Mouse (Mus musculus) c-Kit-negative CD71-positive TER-119-positive erythroid progenitor cells, embryonic 14.5 days (primary cell): ENCODE results near the gene Xylt1.

Experiments
- DNase-seq: peaks from one replicate; pipeline ENCODE4 v3.0.0-alpha.2; 2013; ENCODE audit warnings: low read depth, low spot score

The Xylt1 gene

DNA sequence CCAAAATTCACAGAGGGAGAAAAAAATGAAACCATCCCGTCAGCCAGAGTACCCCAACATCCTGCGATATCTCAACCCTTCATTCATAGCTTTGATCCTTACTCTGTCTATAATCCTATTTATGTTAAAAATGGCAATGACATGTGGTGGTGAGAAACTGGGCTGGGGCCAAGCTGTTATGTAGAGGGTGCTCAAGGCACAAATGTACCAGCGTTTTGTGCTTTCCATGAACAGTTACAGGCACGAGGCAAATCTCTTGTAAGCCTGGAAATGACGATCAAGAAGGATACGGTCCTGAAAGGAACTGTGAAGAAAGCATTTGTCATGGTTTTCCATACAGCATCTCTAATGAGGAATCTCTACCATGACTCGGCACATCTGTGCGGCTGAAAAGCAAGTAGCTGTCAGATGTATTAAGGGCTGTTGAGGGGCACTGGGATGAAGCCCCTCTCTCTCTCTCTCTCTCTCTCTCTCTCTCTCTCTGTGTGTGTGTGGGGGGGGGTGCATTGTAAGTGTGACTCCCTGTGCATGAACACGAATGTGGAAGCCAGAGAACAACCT lies 183.2 kb downstream of the Xylt1 start:
- no peak for DNase-seq

DNA sequence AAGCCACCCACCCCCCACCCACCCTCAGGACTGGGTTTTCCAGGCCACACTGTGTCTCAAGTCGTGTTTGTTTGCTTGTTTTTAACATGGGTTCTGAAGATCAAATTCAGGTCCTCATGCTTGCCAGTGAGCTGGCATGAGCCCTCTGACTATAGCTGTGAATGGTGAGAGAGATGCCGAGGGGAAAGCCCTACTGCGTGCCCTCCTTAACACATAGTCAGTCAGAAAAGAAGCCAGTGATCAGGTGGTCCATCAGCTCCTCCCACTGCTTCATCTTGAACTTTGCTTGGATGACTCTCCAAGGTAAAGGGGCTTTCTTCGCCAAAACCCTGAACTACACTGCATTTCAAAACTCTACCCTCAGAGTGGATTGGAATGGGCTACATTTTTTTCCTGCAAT lies 183.8 kb downstream of the Xylt1 start:
- no peak for DNase-seq

DNA sequence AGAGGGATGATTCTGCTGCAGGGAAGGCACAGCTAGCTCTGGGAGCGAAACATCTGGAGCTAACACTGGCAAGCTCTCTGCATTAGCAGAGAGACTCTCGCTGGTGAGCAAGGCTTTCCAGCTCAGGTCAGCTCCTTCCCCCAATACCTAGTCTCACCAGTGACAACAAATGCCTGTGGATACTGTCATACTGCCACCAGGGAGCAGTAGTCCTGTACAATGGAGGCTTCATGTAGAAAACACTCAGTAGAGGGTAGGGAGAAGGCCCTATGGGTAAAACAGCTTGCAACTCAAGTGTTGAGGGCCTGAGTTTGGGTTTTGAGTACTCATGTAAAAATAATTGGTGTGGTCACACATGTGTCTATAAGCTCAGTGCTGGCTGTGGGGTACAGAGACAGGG lies 185.3 kb downstream of the Xylt1 start:
- DNase-seq: no peak

DNA sequence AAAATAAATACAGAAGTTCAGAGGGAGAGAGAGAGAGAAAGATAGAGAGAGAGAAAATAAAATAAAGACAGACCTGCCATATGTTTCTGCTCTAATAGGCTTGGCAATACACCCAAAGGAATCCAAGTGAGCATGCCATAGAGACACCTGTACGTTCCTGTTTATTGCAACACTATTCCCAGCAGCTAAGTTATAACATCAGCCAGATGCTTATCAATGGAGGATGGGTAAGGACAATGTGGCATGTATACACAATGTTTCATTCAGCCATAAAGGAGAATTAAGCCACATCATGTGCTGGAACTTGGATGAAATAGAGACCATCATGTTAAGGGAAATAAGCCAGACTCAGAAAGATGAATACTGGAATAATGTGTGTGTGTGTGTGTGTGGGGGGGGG lies 186.1 kb downstream of the Xylt1 start:
- DNase-seq: no peak

DNA sequence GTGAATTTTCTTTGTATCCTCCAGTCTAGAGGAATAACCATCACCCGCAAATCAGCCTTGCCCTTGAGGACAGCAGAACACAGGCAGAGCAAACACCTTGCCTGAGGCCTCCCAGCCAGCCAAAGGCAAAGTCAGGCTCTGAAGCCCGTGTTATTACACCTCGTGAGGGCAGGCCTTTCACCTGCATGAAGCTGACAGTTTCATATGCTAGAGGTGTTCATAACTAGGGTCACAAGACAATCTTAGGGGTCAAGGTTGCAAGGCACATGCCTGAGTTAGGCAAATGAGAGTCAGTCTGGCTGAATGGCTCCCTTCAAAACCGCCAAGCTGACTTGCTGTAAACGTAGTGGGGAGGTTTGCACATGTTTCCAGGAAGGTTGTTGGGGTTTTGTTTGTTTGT lies 186.5 kb downstream of the Xylt1 start:
- no peak for DNase-seq

DNA sequence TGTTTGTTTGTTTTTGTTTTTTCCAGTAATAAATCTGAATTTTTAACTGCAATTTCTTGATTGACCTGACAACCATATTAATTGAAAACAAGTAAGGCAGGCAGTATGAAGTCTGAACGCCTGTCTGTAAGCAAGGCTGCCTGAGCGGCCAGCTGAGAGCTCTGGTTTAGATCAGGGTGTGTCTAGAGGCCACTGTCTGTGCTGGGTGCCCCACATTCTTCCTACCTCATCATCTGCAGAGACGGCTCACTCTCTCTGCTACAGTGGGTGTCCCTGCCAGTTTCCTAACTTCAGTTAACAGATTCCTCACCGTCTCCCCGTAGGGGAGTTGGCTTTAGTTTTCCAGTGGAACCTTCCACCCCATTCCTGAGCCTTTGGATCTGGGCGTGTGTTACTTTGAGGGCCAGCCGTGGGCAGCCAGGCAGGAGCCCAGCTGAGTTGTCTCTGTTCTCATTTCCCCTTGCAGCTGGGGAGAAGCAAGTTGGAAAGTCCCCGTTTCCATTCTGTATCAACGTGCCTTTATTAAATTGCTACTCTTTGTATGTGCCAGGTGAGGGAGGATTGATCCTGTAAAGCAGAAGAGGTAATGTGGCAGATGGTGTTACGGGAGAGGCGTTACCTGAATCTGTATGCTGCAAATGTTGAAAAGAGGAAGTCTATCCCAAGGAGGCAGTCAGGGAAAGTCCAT lies 187.0 kb downstream of the Xylt1 start:
- no peak for DNase-seq

DNA sequence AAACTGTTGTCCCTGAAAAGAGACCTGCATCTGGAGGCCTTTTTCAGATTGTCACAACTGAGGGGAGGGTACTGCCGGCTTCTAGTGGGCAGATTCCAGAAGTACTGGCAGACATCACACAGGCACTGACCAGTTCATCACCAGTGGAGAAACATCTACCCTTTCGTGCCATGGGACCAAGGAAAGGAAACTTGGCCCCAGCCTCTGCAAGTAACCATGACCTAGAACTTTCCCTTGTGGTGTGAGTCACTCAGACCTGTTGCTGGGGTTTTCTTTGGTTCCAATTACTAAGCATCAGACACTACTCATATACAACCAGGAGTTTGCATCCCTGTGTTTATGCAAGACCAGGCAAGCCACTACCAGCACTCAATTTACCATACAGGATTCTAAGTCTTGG lies 190.4 kb downstream of the Xylt1 start:
- no peak for DNase-seq

DNA sequence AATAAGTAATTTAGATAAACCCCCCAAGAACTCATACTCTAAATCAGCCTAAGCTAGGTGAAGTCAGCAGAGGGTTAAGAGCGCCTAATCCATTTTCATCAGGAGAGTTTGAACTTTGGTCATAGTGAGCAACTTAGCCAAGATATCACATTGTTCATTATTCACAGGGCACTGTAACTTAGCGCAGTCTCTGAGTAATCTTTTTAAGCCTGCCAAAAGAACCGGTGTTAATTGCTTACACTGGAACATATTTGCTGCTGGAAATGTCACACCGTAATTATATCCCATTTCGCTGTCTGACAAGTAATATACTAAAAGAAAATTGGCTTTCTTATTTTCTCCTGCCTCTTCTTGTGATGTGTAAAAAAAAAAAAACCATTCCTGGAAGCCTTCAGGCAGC lies 190.9 kb downstream of the Xylt1 start:
- no peak for DNase-seq

DNA sequence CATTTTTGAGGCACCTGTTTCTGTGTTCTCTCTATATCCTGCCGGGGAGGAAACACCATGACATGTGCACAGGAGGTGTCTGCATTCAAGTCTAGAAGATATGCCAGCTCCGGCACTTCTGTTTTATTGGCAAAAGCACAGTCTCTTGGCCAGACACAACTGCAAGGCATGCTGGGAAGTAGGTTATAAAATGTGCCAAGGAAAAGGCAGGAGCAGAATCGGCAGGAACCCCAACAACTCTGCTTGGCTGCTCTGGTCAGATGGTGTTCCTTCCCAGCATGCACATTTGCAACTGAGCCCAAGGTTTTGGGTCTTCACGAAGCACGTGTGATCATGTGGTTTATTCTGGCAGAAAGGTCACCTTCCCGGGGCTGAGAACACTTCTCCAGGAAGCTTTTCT lies 192.4 kb downstream of the Xylt1 start:
- no peak for DNase-seq

DNA sequence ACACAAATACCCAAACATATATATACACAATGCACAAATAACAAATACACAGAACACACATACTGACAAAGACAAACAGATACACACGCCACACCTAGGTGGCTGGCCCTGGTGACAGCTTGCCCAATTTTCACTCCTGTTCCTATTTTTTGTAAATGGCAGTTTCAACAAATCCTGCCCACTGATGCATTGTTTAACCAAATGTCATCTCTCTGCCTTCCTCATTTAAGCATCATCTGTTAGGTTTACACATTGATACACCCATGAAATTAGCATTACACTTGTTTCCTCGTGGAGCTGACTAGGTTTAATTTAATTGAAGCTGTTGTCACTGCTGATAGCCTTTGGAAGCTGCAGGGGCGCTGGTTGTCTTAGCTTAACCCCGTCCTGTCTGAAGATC lies 194.6 kb downstream of the Xylt1 start:
- no peak for DNase-seq

DNA sequence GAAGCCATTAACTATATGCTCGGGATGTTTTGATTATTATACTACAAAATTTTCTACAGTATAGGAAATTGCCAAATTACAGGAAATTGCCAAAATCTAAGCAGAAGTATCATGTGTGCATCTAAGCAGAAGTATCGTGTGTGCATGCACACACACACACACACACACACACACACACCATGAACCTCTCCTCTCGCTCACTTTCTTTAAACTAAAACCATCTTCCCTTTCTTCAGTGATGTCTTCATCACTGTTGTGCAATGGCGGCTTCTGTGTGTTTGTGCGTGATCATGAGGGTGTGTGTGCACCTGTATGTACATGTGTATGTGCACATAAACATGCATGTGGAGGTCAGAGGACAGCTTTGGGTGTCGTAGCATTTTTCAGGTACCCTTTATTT lies 196.3 kb downstream of the Xylt1 start:
- no peak for DNase-seq

DNA sequence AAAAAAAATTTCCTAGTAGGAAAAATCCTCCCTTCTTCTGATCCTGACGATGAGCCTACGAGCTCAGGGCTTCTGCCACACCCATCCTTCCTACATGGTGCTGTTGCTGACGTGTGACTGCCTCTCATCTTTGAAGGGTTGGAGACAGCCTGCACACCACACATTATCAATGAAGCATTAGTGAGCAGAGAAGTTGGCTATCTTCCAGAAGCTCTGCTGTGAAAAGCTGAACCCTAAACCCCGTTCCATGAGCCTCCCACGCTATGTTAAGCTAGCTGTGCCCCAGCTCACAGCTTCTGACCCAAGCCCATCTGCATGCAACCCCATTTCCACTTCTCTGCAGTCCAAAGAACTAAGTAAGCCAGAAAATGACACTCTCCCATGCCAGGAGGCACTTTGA lies 204.4 kb downstream of the Xylt1 start:
- no peak for DNase-seq

DNA sequence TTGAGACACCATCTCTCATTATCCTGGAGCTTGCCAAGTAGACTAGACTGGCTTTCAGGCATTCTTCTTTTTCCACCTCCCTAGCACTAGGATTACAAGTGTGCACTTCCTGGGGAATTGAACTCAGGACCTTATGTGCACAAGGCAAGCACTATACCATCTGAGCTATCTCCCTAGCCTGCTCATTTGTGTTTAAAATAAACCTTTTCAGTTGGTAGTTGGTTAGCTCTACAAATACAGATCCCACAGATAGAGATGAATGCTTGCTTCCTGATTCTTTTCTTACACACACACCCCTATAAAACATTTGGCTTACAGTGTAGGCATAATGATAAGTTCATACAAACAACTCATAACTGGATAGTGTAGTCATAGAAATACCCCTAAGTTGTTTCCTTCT lies 206.0 kb downstream of the Xylt1 start:
- no peak for DNase-seq

DNA sequence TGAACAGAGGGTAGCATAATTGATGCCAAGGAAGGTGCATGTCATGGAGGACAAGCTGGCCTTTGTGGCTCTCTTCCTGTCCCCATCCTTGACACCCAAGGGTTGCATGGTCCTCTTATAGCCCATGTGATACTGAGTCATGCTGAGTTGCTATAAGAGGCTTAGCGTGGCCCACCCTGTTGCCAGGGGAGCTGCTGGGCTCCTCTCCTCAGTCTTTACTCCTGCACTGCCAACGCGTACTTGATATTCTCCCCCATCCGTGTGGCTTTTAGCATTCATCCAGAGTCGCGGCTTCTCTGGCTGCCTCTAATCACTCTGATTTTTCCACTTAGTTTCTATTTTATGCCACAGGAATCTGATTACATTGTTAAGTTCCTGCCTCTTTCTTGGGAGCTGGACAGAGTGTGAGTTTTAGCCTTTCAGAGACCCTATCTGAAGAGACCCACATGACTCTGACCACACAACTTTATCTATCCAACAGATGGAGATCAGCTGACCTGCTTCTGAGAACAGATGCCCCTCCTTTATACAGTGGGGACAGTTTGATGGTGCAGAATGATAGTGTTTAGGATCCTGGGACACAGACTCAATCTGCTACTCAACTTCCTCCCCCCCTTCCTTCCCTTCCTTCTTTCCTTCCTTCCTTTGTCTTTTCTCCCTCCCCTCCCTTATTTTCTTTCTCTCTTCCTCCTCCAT lies 206.6 kb downstream of the Xylt1 start:
- DNase-seq: no peak

DNA sequence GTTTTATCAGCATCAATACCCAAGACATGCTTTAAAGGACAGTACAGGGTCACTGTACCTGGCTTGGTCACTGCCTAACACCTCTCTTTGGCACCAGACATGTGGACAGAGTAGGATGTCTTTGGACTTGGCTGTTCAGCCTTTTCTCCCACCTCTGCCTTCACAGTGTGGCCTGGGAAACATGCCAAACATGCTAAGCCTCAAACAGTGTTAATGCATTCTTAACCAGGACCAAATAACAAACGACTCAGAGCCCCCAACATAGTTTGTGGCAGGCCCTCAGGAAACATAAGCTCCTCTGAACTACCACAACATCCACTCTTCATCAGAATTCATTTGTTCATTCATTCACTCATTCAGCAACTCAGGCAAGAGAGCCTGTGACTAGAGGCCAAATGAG lies 207.6 kb downstream of the Xylt1 start:
- DNase-seq: no peak

DNA sequence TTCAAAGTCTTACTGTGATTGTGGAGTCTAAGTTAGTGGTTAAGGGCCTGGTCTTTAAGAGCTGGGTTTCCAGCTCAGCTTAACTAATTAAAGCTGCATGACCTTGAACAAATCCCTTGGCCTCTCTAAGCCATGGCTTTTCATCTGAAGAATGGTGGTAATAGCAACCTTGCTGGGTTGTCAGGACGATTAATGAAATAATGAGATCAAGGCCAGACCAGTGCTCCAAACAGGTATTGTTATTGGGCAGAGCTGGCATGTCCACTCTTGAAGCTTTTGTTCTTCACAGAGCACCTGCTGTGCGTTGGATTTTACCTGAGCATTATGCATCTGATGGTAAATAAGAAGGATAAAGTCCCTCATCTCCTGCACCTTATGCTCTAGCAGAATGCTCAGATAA lies 208.6 kb downstream of the Xylt1 start:
- no peak for DNase-seq

DNA sequence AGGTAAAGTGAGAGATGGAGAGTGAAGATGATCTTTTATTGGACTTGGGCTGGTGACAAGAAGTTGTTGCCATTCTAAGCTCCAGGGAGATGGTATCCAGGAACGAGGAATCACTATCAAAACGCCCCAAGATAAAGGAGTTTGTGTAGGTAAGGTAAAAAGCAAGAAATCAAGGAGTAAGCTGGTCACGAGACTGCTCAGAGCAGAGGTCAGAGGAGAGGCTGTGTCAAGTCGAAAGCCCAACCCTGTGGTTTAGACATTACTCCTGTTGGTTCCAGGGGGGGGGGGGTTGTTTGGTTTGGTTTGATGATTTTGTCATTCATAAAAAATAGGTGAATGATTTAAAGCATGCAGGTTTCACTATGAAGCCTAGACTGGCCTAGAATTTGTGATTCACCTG lies 209.0 kb downstream of the Xylt1 start:
- no peak for DNase-seq

DNA sequence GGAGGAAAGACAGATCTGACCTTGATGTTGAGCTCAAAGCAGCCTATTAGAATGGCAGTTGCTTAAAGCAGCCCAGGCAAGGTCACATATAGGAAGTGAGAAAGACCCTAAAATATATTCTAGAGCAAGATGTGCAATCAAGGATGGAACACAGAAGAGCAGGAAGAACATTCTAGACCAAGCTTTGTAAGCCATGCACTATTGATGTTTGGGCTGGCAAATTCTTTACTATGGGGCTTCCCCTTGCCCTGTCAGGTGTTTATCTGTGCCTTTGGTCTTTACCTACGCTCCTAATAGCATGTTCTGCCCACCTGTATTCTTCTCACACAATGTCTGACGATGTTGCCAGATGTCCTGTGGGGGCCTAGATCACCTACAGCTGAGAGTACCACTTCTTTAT lies 213.4 kb downstream of the Xylt1 start:
- no peak for DNase-seq

DNA sequence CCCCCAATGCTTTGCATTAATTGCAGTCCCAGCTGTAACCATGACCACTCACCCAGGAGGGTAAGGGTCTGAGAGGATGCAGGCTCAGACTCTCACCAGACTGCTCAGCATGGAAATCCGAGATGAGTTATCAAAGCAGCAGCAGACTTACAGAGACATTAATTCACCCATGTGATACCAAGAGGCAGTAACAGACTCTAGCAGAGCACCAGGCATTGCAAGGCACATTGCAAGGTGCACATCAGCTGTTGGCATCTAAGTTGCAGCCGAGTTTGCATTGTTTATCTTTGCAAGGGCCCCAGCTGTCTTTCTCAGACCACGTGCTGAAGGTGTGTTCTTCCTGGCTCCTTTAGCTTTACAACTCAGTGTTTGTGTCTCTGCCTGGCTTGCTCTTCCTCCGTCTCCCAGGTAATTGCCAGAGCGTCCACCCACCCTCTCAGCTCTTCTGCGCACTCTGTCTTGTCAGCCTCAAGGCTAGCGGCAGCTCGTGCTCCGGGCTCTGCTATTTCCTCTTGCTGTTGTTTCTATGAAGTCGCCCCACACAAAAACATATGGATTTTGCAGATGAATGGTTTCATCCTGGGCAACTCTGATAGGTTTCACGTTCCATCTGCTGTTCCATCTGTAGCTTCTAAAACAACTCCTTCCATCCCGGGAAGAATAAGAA lies 214.4 kb downstream of the Xylt1 start:
- no peak for DNase-seq

DNA sequence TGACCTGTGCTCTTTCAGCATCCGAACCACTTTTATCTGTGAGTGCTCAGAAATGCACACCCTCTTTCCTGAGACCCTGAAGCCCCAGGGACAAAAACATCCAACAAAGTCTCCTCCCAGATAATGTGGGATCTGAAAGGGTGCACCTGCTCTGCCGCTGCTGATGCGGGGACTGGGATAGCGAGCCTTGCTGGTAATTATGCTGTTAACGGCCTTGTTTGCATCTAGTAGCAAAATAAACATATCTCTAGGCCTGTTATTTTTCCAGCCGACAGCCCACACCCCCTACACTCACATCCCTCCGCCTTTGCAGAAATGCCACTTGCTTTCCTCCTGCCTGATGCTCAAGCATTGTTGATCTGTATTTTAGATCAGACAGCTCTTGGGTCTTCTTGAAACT lies 219.7 kb downstream of the Xylt1 start:
- DNase-seq: no peak

DNA sequence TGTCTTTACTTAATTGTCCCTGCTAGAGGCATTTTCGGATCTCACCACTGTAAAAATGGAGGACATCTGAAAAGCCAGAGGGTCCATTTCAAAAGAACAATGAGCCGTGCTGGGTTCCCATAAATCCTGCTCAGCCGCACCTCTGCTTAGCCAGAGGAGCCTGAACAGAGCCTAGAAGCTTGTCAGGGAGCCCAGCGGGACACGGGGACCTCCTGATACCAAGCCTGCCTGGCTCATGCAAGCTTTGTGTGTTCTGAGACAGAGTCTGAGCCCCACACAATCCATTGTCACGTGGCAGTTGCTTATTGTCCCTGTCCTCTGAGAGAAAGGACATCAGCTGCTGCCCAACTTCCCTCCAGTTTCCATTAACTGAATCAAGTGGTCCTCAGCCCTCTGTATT lies 229.7 kb downstream of the Xylt1 start:
- no peak for DNase-seq

DNA sequence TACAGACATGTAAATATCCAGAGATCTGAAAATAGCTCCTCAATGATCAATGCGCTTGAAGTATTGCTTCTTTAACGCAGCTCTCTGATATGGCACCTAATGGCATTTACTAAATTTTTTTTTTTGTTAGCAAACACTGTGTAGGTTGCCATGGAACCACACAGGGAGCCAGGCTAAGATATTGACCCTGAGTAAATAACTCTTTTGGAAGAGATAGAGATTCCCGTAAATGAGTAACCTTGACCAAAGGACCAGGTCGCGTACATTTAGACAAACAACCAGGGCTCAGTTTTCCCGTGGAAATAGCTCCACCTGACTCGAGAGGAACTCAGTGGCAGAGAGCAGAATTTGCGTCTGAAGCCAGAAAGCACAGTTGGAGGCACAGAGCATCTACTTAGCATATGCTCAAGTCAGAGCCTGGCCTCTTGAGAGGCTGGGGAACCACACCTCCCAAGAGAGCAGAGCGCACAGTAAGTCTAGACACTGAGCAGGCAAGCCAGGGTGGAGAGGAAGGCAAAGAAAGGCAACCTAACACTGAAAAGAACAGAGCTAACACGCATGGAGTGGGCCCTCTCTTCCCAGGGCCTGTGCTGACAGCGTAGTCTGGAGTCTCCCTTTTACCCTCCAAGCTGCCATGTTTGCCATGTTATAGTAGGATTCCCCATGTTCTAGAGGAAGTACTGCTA lies 232.2 kb downstream of the Xylt1 start:
- no peak for DNase-seq
